Mouse (Mus musculus) gastrocnemius, adult 2 months (tissue): ENCODE measurements at regions not wholly inside any gene's neighbourhood (a gene's known extent, or its start where the extent isn't known, plus 50 kb on each side); places are given as distances from the start of the nearest gene placed in this dataset.
A peak's percentile ranks its signal among the peaks of the same experiment; 100 is the strongest.

Experiments used
- DNase-seq: peaks from one replicate; pipeline ENCODE4 v3.0.0; 2022
- H3K27ac ChIP-seq: fragments of 200-600 bp; 2 replicates; pipeline ENCODE4 v1.8.1; 2022; ENCODE audit warnings: mild to moderate bottlenecking
- H3K4me3 ChIP-seq: fragments of 200-600 bp; 2 replicates; pipeline ENCODE4 v1.8.1; 2022; ENCODE audit warnings: mild to moderate bottlenecking, moderate library complexity
- CTCF ChIP-seq: fragments of 200-600 bp; IDR thresholded peaks from 2 replicates; pipeline ENCODE4 v1.8.1; 2022; ENCODE audit warnings: antibody characterized with exemption, mild to moderate bottlenecking, moderate library complexity
- intact Hi-C: fragments of 180-260 bp; cut with DNase I; formaldehyde crosslinking; loops from one replicate; pipeline ENCODE4 v1.15.1; 2025

- no peak overlapping the region for H3K4me3 ChIP-seq
- no peak for TF ChIP-seq CTCF
- intact Hi-C loops, result no loop called here
- no peak overlapping the region for H3K27ac ChIP-seq
- DNase-seq, result no peak
Observed at GRCm38 (mm10) chr12:95054887-95055286, 637.1 kb upstream of the Flrt2 start.

DNA sequence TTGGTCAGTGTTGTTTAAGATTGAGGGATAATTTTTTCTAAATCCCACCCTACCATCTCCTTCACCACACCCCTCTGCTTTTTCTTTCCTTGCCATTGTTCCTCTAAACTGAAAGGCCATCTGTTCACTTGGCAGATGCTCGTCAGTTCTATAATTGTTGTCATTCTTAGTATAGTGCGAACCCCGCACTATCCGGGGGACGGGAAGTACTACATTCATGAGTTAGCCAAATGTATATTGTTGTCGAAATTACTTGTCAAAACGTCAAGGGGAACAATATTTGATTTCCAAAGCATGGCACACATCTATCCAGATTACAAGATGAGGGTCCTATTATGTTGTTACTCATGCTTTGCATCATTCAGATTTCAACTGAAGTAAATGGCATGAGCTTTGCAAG lies 635.1 kb upstream of the Flrt2 start:
- no peak overlapping the region for H3K4me3 ChIP-seq
- intact Hi-C loops, result no loop called here
- no peak overlapping the region for H3K27ac ChIP-seq
- no peak for TF ChIP-seq CTCF
- DNase-seq, result no peak

DNA sequence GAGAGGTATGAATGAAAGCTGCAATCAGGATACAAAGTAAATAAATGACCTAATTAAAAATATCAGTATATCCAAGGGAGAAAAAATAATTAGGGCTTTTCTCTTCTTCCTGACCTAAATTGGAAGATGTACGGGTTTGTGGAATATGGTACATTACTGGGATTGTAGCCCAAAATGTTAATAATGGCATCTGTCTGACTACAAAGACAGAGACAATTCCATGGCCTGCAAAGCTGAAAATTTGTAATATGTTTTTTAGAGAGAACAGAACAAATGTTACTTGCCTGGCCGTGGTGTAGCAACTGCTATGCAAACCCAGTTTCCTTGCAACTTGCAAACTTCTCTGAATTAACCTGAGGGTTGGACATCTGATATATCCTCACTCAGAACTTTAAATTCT lies 632.6 kb upstream of the Flrt2 start:
- H3K4me3 ChIP-seq, result no peak overlapping the region
- intact Hi-C loops, result no loop called here
- no peak for TF ChIP-seq CTCF
- DNase-seq, result no peak
- H3K27ac ChIP-seq, result no peak overlapping the region

DNA sequence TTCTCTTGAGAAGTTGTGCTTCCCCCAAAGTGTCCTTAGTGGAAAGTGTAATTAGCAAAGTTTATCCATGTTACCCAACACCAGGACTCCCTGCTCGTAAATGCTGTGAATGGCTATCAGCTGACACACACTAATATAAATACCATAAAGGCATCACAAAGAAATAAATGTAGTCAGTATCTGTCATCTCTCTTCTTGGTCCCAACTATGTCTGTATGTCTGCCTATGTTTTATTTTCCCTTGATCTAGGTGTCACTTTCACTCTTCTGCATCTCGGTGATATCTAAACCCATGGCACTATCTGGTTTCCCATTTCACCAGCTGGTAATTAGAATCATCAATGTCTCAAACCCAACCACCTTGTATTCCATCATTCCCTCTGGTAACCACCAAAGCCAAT lies 619.7 kb upstream of the Flrt2 start:
- DNase-seq, result no peak
- Histone ChIP-seq H3K4me3 (no peak overlapping the region), H3K27ac (no peak overlapping the region)
- intact Hi-C loops, result no loop called here
- TF ChIP-seq CTCF, result no peak

DNA sequence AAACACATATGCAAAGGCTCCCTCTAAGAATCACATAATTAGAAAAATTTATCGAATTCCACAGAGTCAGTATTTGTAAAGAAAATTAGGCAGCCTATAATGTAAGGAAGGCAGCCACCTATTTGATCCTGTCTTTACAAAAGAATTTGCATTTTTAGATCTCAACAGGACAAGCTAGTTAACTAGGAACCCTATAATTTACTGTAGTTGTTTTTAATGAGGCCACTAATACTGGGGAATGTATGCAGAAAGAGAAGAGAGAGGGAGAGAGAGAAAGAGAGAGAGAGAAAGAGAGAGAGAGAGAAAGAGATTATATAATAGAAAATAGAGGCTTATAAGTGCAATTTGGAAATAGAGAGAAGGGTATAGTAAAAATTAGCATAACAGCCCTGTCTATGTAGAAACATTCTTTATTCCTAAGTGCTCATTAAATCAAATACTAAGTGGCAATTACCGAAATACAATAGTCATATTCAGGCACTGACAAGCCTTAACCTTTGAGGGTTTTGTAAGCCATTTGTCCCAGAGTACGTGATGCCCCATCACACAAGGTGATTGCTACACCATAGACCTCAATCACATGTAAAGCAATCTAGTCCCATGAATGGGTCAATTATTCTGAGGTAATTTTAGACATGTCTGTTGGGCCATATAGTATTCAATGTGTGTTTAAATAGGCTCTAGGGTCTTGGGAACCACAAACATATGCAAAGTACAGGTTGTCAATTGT lies 572.6 kb upstream of the Flrt2 start:
- Histone ChIP-seq H3K27ac (no peak overlapping the region), H3K4me3 (no peak overlapping the region)
- no peak for TF ChIP-seq CTCF
- intact Hi-C loops, result no loop called here
- no peak for DNase-seq

- no peak overlapping the region for H3K27ac ChIP-seq
- DNase-seq, result no peak
- intact Hi-C loops, result no loop called here
- TF ChIP-seq CTCF, result no peak
- H3K4me3 ChIP-seq, result no peak overlapping the region
Observed at GRCm38 (mm10) chr12:95132804-95133203, 559.2 kb upstream of the Flrt2 start.

- no peak overlapping the region for H3K4me3 ChIP-seq
- no peak for DNase-seq
- intact Hi-C loops, result no loop called here
- TF ChIP-seq CTCF, result no peak
- H3K27ac ChIP-seq, result no peak overlapping the region
Observed at GRCm38 (mm10) chr12:95133482-95133881, 558.5 kb upstream of the Flrt2 start.

DNA sequence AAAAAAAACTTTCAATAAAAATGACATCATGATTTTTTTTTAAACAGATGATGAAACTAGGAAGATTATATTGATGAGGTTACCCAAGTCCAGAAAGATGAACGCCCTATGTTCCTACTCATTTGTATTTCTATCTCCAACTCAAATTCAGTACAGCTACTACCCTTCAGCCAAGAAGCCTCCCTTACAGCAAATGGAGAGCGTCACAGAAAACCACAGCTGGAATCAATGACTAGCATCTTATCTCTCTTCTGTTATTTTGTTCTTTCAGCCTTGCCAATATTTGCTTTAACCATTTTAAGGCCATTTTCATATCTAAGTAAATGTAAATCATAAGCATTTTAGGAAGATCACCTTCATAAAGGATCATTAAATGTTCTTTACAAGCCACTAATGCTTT lies 553.9 kb upstream of the Flrt2 start:
- no peak overlapping the region for H3K4me3 ChIP-seq
- no peak for TF ChIP-seq CTCF
- no peak overlapping the region for H3K27ac ChIP-seq
- no peak for DNase-seq
- intact Hi-C loops, result no loop called here

DNA sequence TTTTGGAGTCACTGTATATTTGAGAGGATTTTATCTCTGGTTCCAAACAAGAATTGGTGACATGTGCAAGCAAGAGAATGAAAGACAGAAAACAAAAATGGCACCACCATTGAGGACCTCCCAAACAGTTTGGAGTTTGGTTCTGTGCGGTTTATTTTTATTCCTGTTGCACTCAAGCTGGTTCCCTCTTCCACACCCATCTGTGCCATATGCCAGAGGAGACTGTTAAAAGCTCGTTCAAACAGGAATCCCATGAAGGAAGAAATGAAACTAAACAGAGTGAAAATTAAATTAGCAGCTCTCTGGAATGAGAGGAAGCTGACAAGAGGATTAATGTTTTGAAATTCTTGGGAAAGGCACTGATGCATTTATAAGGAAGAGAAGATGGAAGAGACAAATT lies 521.0 kb upstream of the Flrt2 start:
- intact Hi-C loops, result no loop called here
- TF ChIP-seq CTCF, result no peak
- no peak for DNase-seq
- Histone ChIP-seq H3K4me3 (no peak overlapping the region), H3K27ac (no peak overlapping the region)

GRCm38 (mm10) chr12:95173810-95174402 lies 518.1 kb upstream of the Flrt2 start:
- no peak for TF ChIP-seq CTCF
- intact Hi-C loops, result no loop called here
- Histone ChIP-seq H3K27ac (no peak overlapping the region), H3K4me3 (no peak overlapping the region)
- DNase-seq, result no peak

DNA sequence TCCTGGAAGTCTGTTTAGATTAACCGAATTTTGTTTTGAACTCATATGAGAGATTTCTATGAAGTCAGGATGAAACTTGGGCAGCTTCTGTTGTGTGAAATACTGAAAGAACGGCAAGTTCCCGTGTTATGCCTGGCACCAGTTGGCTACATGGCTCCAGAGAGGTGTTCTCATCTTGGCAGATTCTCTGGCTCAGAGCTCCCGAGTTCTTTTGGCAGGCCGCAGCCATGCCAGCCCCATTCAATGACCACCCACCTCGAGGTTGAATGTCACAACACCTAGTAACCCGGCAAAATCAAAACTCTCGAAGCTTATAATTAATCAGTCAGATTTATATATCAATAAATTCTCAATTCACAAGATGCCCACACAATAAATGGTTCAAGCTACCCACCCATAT lies 489.5 kb upstream of the Flrt2 start:
- DNase-seq, result no peak
- Histone ChIP-seq H3K27ac (no peak overlapping the region), H3K4me3 (no peak overlapping the region)
- intact Hi-C loops, result no loop called here
- TF ChIP-seq CTCF, result no peak

GRCm38 (mm10) chr12:95205081-95205480 lies 486.9 kb upstream of the Flrt2 start:
- H3K4me3 ChIP-seq, result no peak overlapping the region
- no peak for TF ChIP-seq CTCF
- DNase-seq, result no peak
- intact Hi-C loops, result no loop called here
- peak overlapping the region; percentile 46; the same call in 1 of the 2 replicates for H3K27ac ChIP-seq

GRCm38 (mm10) chr12:95239158-95239779 lies 452.8 kb upstream of the Flrt2 start:
- intact Hi-C loops, result no loop called here
- DNase-seq, result no peak
- H3K27ac ChIP-seq, result no peak overlapping the region
- TF ChIP-seq CTCF, result no peak
- no peak overlapping the region for H3K4me3 ChIP-seq

- Histone ChIP-seq H3K4me3 (no peak overlapping the region), H3K27ac (no peak overlapping the region)
- DNase-seq, result no peak
- TF ChIP-seq CTCF, result no peak
- intact Hi-C loops, result no loop called here
Observed at GRCm38 (mm10) chr12:95267187-95267586, 424.8 kb upstream of the Flrt2 start.
